Mouse (Mus musculus) embryonic facial prominence, embryonic 15.5 days (tissue): ENCODE measurements around the gene Zdhhc18. TPM values are rescaled to one million over a fixed set of nuclear protein-coding genes. Genes with fewer than 3 reads are reported as not detected.
A peak's percentile ranks its signal among the peaks of the same experiment; 100 is the strongest.

Experiments
- ATAC-seq: fragments of 200-750 bp; cut with Nextera tagmentation; 2 replicates; pipeline ENCODE4 v1.8.0; 2017; ENCODE audit warnings: low read depth, moderate TSS enrichment; ENCODE audit not compliant: insufficient number of reproducible peaks, low FRiP score, low TSS enrichment
- H3K27ac ChIP-seq: fragments of 300-500 bp; sonication (generic); replicated peaks from 2 replicates; pipeline ENCODE4 v1.5.1; 2015; ENCODE audit warnings: mild to moderate bottlenecking, inconsistent platforms
- H3K27me3 ChIP-seq: fragments of 300-500 bp; sonication (generic); 2 replicates; pipeline ENCODE4 v1.6.1; 2015; ENCODE audit warnings: inconsistent platforms
- H3K36me3 ChIP-seq: fragments of 300-500 bp; sonication (generic); 2 replicates; pipeline ENCODE4 v1.6.1; 2015; ENCODE audit warnings: mild to moderate bottlenecking, inconsistent platforms
- H3K4me1 ChIP-seq: fragments of 300-500 bp; sonication (generic); 2 replicates; pipeline ENCODE4 v1.6.1; 2015; ENCODE audit warnings: inconsistent platforms
- H3K4me2 ChIP-seq: fragments of 300-500 bp; sonication (generic); replicated peaks from 2 replicates; pipeline ENCODE4 v1.6.1; 2015; ENCODE audit warnings: mild to moderate bottlenecking, inconsistent platforms
- H3K4me3 ChIP-seq: fragments of 300-500 bp; sonication (generic); replicated peaks from 2 replicates; pipeline ENCODE4 v1.5.1; 2015; ENCODE audit warnings: mild to moderate bottlenecking, inconsistent platforms
- H3K9ac ChIP-seq: fragments of 300-500 bp; sonication (generic); 2 replicates; pipeline ENCODE4 v1.6.1; 2015; ENCODE audit warnings: inconsistent platforms
- H3K9me3 ChIP-seq: fragments of 300-500 bp; sonication (generic); replicated peaks from 2 replicates; pipeline ENCODE4 v1.6.1; 2016; ENCODE audit warnings: inconsistent platforms
- WGBS: fragments of 180-500 bp; shearing (Covaris S2); methylation state at CpG from one replicate; pipeline ENCODE4 v1.1.7; 2015; 5-methylcytosine and 5-hydroxymethylcytosine counted together
- microRNA-seq: library from miRNA; unstranded; fragments of <30 nt; microRNA quantifications from one replicate; pipeline ENCODE4, GENCODE M21; 2016; ENCODE audit warnings: borderline number of aligned reads
- polyA plus RNA-seq: library from polyadenylated mRNA; unstranded; fragments of >200 nt; fragmentation: Nextera tagmentation; extraction: Ambion mirVana; gene quantifications from 2 replicates; pipeline ENCODE4 v1.2.1, GENCODE M21; 2015

Gene Zdhhc18
- polyA plus RNA-seq, 1 experiment from 2014 or later, result 5.4 TPM

GRCm38 (mm10) chr4:133574070-133574842, 75.7 kb downstream of the Zdhhc18 start, which contains the start of gene Gpatch3:
Gene Gpatch3 (plus strand): TSS chr4:133574745.
- 5% methylated on average over 44 of the region's 44 CpGs for WGBS
- H3K4me1 ChIP-seq, result peaks cover 13% of the 10 kb centered on the region
- ATAC-seq, result peak; percentile 92
- no peaks in the 10 kb centered on the region for H3K9me3 ChIP-seq
- peaks cover 12% of the 10 kb centered on the region for H3K36me3 ChIP-seq
- peak within 1 kb of the TSS; percentile 81 for H3K4me3 ChIP-seq
- H3K4me2 ChIP-seq, result peak within 1 kb of the TSS; percentile 85
- H3K27ac ChIP-seq, result peak within 1 kb of the TSS; percentile 88
- no peaks in the 10 kb centered on the region for H3K27me3 ChIP-seq
- peak within 1 kb of the TSS; percentile 75 for H3K9ac ChIP-seq

- H3K4me3 ChIP-seq, result no peak overlapping the region
- H3K36me3 ChIP-seq, result no peaks in the 10 kb centered on the region
- H3K27me3 ChIP-seq, result no peaks in the 10 kb centered on the region
- H3K9me3 ChIP-seq, result no peaks in the 10 kb centered on the region
- no peak overlapping the region for H3K9ac ChIP-seq
- H3K4me1 ChIP-seq, result peaks cover 6% of the 10 kb centered on the region; the same call in 1 of the 2 replicates
- no peak overlapping the region for H3K4me2 ChIP-seq
- 54% methylated on average over 10 of the region's 10 CpGs for WGBS
- ATAC-seq, result no peak
- no peak overlapping the region for H3K27ac ChIP-seq
These were observed 79.9 kb downstream of the Zdhhc18 start for GRCm38 (mm10) chr4:133570066-133570466.

- Histone ChIP-seq H3K4me3 (no peak overlapping the region), H3K27ac (no peak overlapping the region), H3K9ac (no peak overlapping the region), H3K4me2 (no peak overlapping the region), H3K27me3 (no peaks in the 10 kb centered on the region), H3K4me1 (0 out of 2 replicates have a peak, but pooled peaks cover 5% of the 10 kb centered on the region), H3K36me3 (no peaks in the 10 kb centered on the region), H3K9me3 (no peaks in the 10 kb centered on the region)
- 79% methylated on average over 10 of the region's 10 CpGs for WGBS
- no peak for ATAC-seq
These were observed 80.5 kb downstream of the Zdhhc18 start for GRCm38 (mm10) chr4:133569291-133570065.

- H3K4me3 ChIP-seq, result no peak overlapping the region
- ATAC-seq, result no peak
- H3K4me1 ChIP-seq, result no peaks in the 10 kb centered on the region
- H3K27me3 ChIP-seq, result no peaks in the 10 kb centered on the region
- H3K27ac ChIP-seq, result no peak overlapping the region
- no peaks in the 10 kb centered on the region for H3K36me3 ChIP-seq
- no peak overlapping the region for H3K4me2 ChIP-seq
- WGBS, result 26% methylated on average over 8 of the region's 8 CpGs
- no peaks in the 10 kb centered on the region for H3K9me3 ChIP-seq
- no peak overlapping the region for H3K9ac ChIP-seq
These were observed 82.7 kb downstream of the Zdhhc18 start for GRCm38 (mm10) chr4:133567251-133567650.

GRCm38 (mm10) chr4:133563123-133563571, 86.8 kb downstream of the Zdhhc18 start:
- no peak for ATAC-seq
- Histone ChIP-seq H3K4me3 (no peak overlapping the region), H3K9me3 (no peaks in the 10 kb centered on the region), H3K36me3 (no peaks in the 10 kb centered on the region), H3K27me3 (no peaks in the 10 kb centered on the region), H3K4me1 (no peaks in the 10 kb centered on the region), H3K27ac (no peak overlapping the region), H3K4me2 (no peak overlapping the region), H3K9ac (no peak overlapping the region)
- 67% methylated on average over 11 of the region's 11 CpGs for WGBS

- Histone ChIP-seq H3K27ac (no peak overlapping the region), H3K27me3 (no peaks in the 10 kb centered on the region; the same call in 1 of the 2 replicates), H3K4me2 (no peak overlapping the region), H3K36me3 (no peaks in the 10 kb centered on the region), H3K4me1 (no peaks in the 10 kb centered on the region), H3K9me3 (no peaks in the 10 kb centered on the region), H3K4me3 (no peak overlapping the region), H3K9ac (no peak overlapping the region)
- 70% methylated on average over 4 of the region's 4 CpGs for WGBS
- no peak for ATAC-seq
These were observed 88.3 kb downstream of the Zdhhc18 start for GRCm38 (mm10) chr4:133561622-133562021.

- no peaks in the 10 kb centered on the region for H3K4me1 ChIP-seq
- no peak for ATAC-seq
- no peaks in the 10 kb centered on the region; the same call in 1 of the 2 replicates for H3K27me3 ChIP-seq
- WGBS, result 74% methylated on average over 4 of the region's 4 CpGs
- H3K9me3 ChIP-seq, result no peaks in the 10 kb centered on the region
- no peaks in the 10 kb centered on the region for H3K36me3 ChIP-seq
- H3K27ac ChIP-seq, result no peak overlapping the region
- H3K9ac ChIP-seq, result no peak overlapping the region
- H3K4me3 ChIP-seq, result no peak overlapping the region
- H3K4me2 ChIP-seq, result no peak overlapping the region
These were observed 90.1 kb downstream of the Zdhhc18 start for GRCm38 (mm10) chr4:133559846-133560245.

GRCm38 (mm10) chr4:133557041-133557717, 92.8 kb downstream of the Zdhhc18 start:
- 27% methylated on average over 10 of the region's 10 CpGs for WGBS
- no peak for ATAC-seq

More at GRCm38 (mm10) chr4:133557041-133557717, 92.8 kb downstream of the Zdhhc18 start:
- H3K27ac ChIP-seq, result no peak overlapping the region
- H3K36me3 ChIP-seq, result no peaks in the 10 kb centered on the region
- H3K4me3 ChIP-seq, result no peak overlapping the region
- no peaks in the 10 kb centered on the region for H3K4me1 ChIP-seq
- no peak overlapping the region for H3K9ac ChIP-seq
- peaks cover 10% of the 10 kb centered on the region for H3K27me3 ChIP-seq
- H3K4me2 ChIP-seq, result no peak overlapping the region
- no peaks in the 10 kb centered on the region for H3K9me3 ChIP-seq

Small RNA genes lying within 50 kb of the gene (microRNA-seq; reads per million reads assigned to microRNA genes)
- gene Gm23158, result not detected

Other genes starting within 250 kb of the Zdhhc18 start
- 9.7 and 11.2 TPM in 2 replicates for gene Tent5b, start 170.0 kb downstream of the Zdhhc18 start, polyA plus RNA-seq
- gene Trnp1, start 151.6 kb downstream of the Zdhhc18 start, polyA plus RNA-seq, result 8.0 and 9.1 TPM in 2 replicates
- 25.4 and 30.2 TPM in 2 replicates for gene Kdf1, start 131.2 kb downstream of the Zdhhc18 start, polyA plus RNA-seq
- 314 and 355 TPM in 2 replicates for gene Nudc, start 104.2 kb downstream of the Zdhhc18 start, polyA plus RNA-seq
- gene Nr0b2, start 96.8 kb downstream of the Zdhhc18 start, polyA plus RNA-seq, result 0.15 TPM in 1 of 2 replicates, not detected in the other
- 7.1 and 7.7 TPM in 2 replicates for gene Gpatch3, start 75.4 kb downstream of the Zdhhc18 start, polyA plus RNA-seq
- gene Gpn2, start 65.8 kb downstream of the Zdhhc18 start, polyA plus RNA-seq, result 19.2 and 24.9 TPM in 2 replicates
- 347 and 362 TPM in 2 replicates for gene Sfn, start 48.0 kb downstream of the Zdhhc18 start, polyA plus RNA-seq
- gene Pigv, start 22.5 kb upstream of the Zdhhc18 start, polyA plus RNA-seq, result 16.2 and 17.6 TPM in 2 replicates
- 26.8 and 29.2 TPM in 2 replicates for gene Arid1a, start 106.6 kb upstream of the Zdhhc18 start, polyA plus RNA-seq
- gene Rps6ka1, start 237.6 kb upstream of the Zdhhc18 start, polyA plus RNA-seq, result 37.3 and 38.5 TPM in 2 replicates